Mouse (Mus musculus): ENCODE data around the gene Limd2. TPM values are rescaled to one million over a fixed set of nuclear protein-coding genes. Genes with fewer than 3 reads are reported as not detected.
A peak's percentile ranks its signal among the peaks of the same experiment; 100 is the strongest.

Gene Limd2
- total and polyA plus RNA-seq, 2 experiments from 2014 or later = 8.2 to 40.4 TPM

DNA sequence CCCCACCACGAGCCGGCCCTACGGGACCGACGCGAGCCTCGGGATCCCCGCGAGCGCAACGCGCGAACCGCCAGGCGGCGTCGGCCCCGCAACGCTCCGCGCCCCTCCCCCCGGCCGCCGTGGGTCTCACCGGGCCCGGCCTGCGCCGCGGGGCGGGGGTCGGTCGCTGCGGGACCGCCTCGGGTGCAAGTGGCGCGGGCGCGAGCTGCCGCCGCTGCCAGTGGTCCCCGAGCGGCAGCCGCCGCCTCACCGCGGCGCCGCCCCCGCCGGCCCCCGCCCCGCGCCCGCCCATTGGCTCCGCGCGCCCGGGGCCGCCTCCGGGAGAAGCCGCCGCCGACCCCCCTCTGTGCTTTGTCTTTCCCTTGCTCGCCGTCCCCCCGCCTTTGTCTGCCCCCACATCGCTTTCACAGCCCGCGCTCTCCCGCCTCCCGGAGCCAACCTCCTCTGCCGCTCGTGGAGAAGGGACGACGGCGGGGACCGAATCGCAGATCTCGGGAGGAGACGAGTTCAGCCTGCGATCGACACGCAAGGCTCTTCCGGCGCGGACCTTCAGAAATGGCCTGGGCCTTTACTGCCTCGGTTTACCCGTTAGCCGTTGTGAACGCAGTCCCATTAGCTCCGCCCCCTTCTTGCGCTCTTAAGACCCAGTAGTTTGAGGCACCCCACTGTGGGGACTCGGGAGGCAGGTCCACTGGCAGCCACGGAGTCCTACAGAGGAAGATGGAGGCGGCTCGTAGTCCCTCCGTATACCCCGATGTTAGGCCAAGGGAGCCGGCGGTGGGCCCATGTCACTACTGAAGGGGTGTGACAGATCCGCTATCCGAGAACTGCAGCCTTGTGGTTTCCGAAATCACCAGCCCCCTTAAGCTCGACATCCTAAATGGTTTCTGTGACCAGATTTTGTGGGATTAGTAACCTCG is 479 bp downstream of the Limd2 start:
- Histone ChIP-seq H3K9ac (replicated peaks; ENCODE audit: low read depth, low read length) (peak overlapping the region; percentile 88), H3K4me1 (ENCODE audit: control insufficient read depth, insufficient read depth) (no peaks in the 10 kb centered on the region), H3K27me3 (ENCODE audit: control insufficient read depth, insufficient read depth, low read length) (no peaks in the 10 kb centered on the region), H3K9me3 (replicated peaks; ENCODE audit: control insufficient read depth, low read length) (no peaks in the 10 kb centered on the region), H3K4me3 (ENCODE audit: low read depth, low read length) (peak overlapping the region; percentile 82), H3K36me3 (replicated peaks; ENCODE audit: control insufficient read depth, insufficient read depth, low read length) (peaks cover 24% of the 10 kb centered on the region; the same call in 1 of the 2 replicates), H3K4me2 (ENCODE audit: low read depth, low read length) (peak overlapping the region; percentile 97), H3K27ac (ENCODE audit: low read depth) (peak overlapping the region; percentile 82)
- DNase-seq (ENCODE audit: low spot score) = peak; percentile 59
- 1% methylated on average over 73 of the region's 106 CpGs for WGBS
- ATAC-seq (ENCODE audit: insufficient read depth, low read depth) = peak; percentile 52
- TF ChIP-seq CTCF (IDR thresholded peaks at IDR 0.05; ENCODE audit: low read depth) (no peak), EP300 (IDR thresholded peaks at IDR 0.05; ENCODE audit: low read depth) (no peak)

GRCm38 (mm10) chr11:106159216-106159920 is 1.3 kb downstream of the Limd2 start:
- H3K27me3 ChIP-seq (ENCODE audit: control insufficient read depth, insufficient read depth, low read length) = no peaks in the 10 kb centered on the region
- peak overlapping the region; percentile 82 for H3K27ac ChIP-seq (ENCODE audit: low read depth)
- H3K9me3 ChIP-seq (replicated peaks; ENCODE audit: control insufficient read depth, low read length) = no peaks in the 10 kb centered on the region
- TF ChIP-seq EP300 (IDR thresholded peaks at IDR 0.05; ENCODE audit: low read depth) (no peak), CTCF (IDR thresholded peaks at IDR 0.05; ENCODE audit: low read depth) (no peak)
- no peaks in the 10 kb centered on the region for H3K4me1 ChIP-seq (ENCODE audit: control insufficient read depth, insufficient read depth)
- ATAC-seq (ENCODE audit: insufficient read depth, low read depth) = 0 out of 2 replicates have a peak, but pooled peaks have one; percentile 4
- DNase-seq (ENCODE audit: low spot score) = no peak
- H3K4me3 ChIP-seq (ENCODE audit: low read depth, low read length) = peak overlapping the region; percentile 82
- 5% methylated on average over 21 of the region's 25 CpGs for WGBS
- H3K9ac ChIP-seq (replicated peaks; ENCODE audit: low read depth, low read length) = peak overlapping the region; percentile 88
- H3K4me2 ChIP-seq (ENCODE audit: low read depth, low read length) = peak overlapping the region; percentile 97
- H3K36me3 ChIP-seq (replicated peaks; ENCODE audit: control insufficient read depth, insufficient read depth, low read length) = peaks cover 25% of the 10 kb centered on the region

DNA sequence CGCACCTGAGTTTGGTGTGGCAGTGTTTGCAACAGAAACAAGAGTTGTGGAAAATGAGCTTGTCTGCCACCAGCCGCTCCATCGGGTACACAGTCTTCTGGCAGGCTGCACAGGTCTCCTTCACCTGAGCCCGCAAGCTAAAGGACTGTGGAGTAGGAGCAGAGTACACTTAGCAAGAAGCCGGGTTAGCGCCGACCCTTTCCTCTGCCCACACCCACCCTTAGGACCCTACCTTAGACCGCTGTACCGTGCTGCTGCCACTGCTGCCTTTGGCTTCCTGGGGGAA is 1.8 kb downstream of the Limd2 start:
- Histone ChIP-seq H3K9me3 (replicated peaks; ENCODE audit: control insufficient read depth, low read length) (no peaks in the 10 kb centered on the region), H3K27me3 (ENCODE audit: control insufficient read depth, insufficient read depth, low read length) (no peaks in the 10 kb centered on the region), H3K27ac (ENCODE audit: low read depth) (peak overlapping the region; percentile 82; the same call in 1 of the 2 replicates), H3K4me2 (ENCODE audit: low read depth, low read length) (peak overlapping the region; percentile 97), H3K36me3 (replicated peaks; ENCODE audit: control insufficient read depth, insufficient read depth, low read length) (peaks cover 27% of the 10 kb centered on the region), H3K9ac (replicated peaks; ENCODE audit: low read depth, low read length) (peak overlapping the region; percentile 88; the same call in 1 of the 2 replicates), H3K4me1 (ENCODE audit: control insufficient read depth, insufficient read depth) (no peaks in the 10 kb centered on the region), H3K4me3 (ENCODE audit: low read depth, low read length) (peak overlapping the region; percentile 82)
- WGBS = 62% methylated on average over 5 of the region's 9 CpGs
- no peak for DNase-seq (ENCODE audit: low spot score)
- ATAC-seq (ENCODE audit: insufficient read depth, low read depth) = no peak
- TF ChIP-seq EP300 (IDR thresholded peaks at IDR 0.05; ENCODE audit: low read depth) (no peak), CTCF (IDR thresholded peaks at IDR 0.05; ENCODE audit: low read depth) (no peak)

GRCm38 (mm10) chr11:106158081-106158929 is 2.4 kb downstream of the Limd2 start:
- no peaks in the 10 kb centered on the region for H3K9me3 ChIP-seq (replicated peaks; ENCODE audit: control insufficient read depth, low read length)
- DNase-seq (ENCODE audit: low spot score) (no peak), ATAC-seq (ENCODE audit: insufficient read depth, low read depth) (no peak)
- H3K27ac ChIP-seq (ENCODE audit: low read depth) = no peak overlapping the region; the same call in 1 of the 2 replicates
- peak overlapping the region; percentile 82 for H3K4me3 ChIP-seq (ENCODE audit: low read depth, low read length)
- H3K36me3 ChIP-seq (replicated peaks; ENCODE audit: control insufficient read depth, insufficient read depth, low read length) = peaks cover 33% of the 10 kb centered on the region
- WGBS = 55% methylated on average over 14 of the region's 14 CpGs
- peak; percentile 59 for TF ChIP-seq CTCF (IDR thresholded peaks at IDR 0.05; ENCODE audit: low read depth)
- no peak for TF ChIP-seq EP300 (IDR thresholded peaks at IDR 0.05; ENCODE audit: low read depth)
- no peaks in the 10 kb centered on the region for H3K27me3 ChIP-seq (ENCODE audit: control insufficient read depth, insufficient read depth, low read length)
- H3K4me1 ChIP-seq (ENCODE audit: control insufficient read depth, insufficient read depth) = no peaks in the 10 kb centered on the region
- H3K9ac ChIP-seq (replicated peaks; ENCODE audit: low read depth, low read length) = no peak overlapping the region
- peak overlapping the region; percentile 97 for H3K4me2 ChIP-seq (ENCODE audit: low read depth, low read length)

DNA sequence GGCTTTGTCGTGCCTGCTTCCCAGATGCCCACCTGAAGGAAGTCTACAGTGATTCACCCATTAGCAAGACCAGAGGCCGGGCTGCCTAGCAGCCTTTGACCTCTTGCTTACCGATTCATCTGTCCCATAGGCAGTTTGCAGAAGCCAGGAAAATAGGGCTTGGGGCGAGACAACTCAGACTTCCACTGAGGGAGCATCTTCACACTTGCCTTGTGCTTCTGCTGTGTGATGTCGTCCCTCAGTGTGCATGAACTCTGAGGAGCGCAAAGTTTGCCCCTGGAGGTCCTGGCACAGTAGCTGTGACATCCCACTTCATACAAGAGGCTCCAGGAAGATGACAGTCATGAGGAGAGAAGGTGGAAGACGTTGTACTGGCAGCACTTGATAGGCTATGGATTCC is 3.5 kb downstream of the Limd2 start:
- H3K36me3 ChIP-seq (replicated peaks; ENCODE audit: control insufficient read depth, insufficient read depth, low read length) = peaks cover 45% of the 10 kb centered on the region
- no peaks in the 10 kb centered on the region for H3K4me1 ChIP-seq (ENCODE audit: control insufficient read depth, insufficient read depth)
- ATAC-seq (ENCODE audit: insufficient read depth, low read depth) = no peak
- H3K9ac ChIP-seq (replicated peaks; ENCODE audit: low read depth, low read length) = no peak overlapping the region
- H3K27me3 ChIP-seq (ENCODE audit: control insufficient read depth, insufficient read depth, low read length) = no peaks in the 10 kb centered on the region
- H3K27ac ChIP-seq (ENCODE audit: low read depth) = no peak overlapping the region
- H3K9me3 ChIP-seq (replicated peaks; ENCODE audit: control insufficient read depth, low read length) = no peaks in the 10 kb centered on the region
- WGBS = 76% methylated on average over 7 of the region's 7 CpGs
- TF ChIP-seq CTCF (IDR thresholded peaks at IDR 0.05; ENCODE audit: low read depth) (no peak), EP300 (IDR thresholded peaks at IDR 0.05; ENCODE audit: low read depth) (no peak)
- H3K4me3 ChIP-seq (ENCODE audit: low read depth, low read length) = no peak overlapping the region
- no peak overlapping the region for H3K4me2 ChIP-seq (ENCODE audit: low read depth, low read length)
- no peak for DNase-seq (ENCODE audit: low spot score)
